Mouse (Mus musculus) liver, adult 2 months (tissue): ENCODE data around the gene Mn1. TPM values are rescaled to one million over a fixed set of nuclear protein-coding genes. Genes with fewer than 3 reads are reported as not detected.

Experiments
- DNase-seq: peaks from one replicate; pipeline ENCODE4 v3.0.0-alpha.2; 2011; ENCODE audit warnings: low read depth, low spot score; ENCODE audit errors: extremely low read depth
- H3K27ac ChIP-seq: fragments of 200-500 bp; replicated peaks from 2 replicates; pipeline ENCODE4 v1.5.1; 2012; ENCODE audit warnings: low read depth, mild to moderate bottlenecking, control low read depth, inconsistent platforms, low read length; ENCODE audit not compliant: insufficient read depth
- H3K27me3 ChIP-seq: fragments of 200-500 bp; 2 replicates; pipeline ENCODE4 v1.6.1; 2012; ENCODE audit warnings: mild to moderate bottlenecking, moderate library complexity, low read length, inconsistent platforms; ENCODE audit not compliant: control insufficient read depth, insufficient read depth
- H3K36me3 ChIP-seq: fragments of 200-500 bp; 2 replicates; pipeline ENCODE4 v1.6.1; 2012; ENCODE audit warnings: low read length, inconsistent platforms; ENCODE audit not compliant: control insufficient read depth, insufficient read depth
- H3K4me1 ChIP-seq: fragments of 200-500 bp; 2 replicates; pipeline ENCODE4 v1.6.1; 2011; ENCODE audit warnings: low read length; ENCODE audit not compliant: control insufficient read depth, insufficient read depth
- H3K4me3 ChIP-seq: fragments of 200-500 bp; 2 replicates; pipeline ENCODE4 v1.5.1; 2011; ENCODE audit warnings: low read depth, mild to moderate bottlenecking, control low read depth, low read length, moderate library complexity; ENCODE audit not compliant: insufficient read depth
- H3K79me2 ChIP-seq: fragments of 200-500 bp; 2 replicates; pipeline ENCODE4 v1.6.1; 2012; ENCODE audit warnings: inconsistent platforms, mild to moderate bottlenecking, low read length, moderate library complexity; ENCODE audit not compliant: control insufficient read depth, insufficient read depth
- H3K9ac ChIP-seq: fragments of 200-500 bp; 2 replicates; pipeline ENCODE4 v1.6.1; 2012; ENCODE audit warnings: low read depth, mild to moderate bottlenecking, control low read depth, inconsistent platforms, low read length
- CTCF ChIP-seq: fragments of 200-500 bp; IDR thresholded peaks from 2 replicates; pipeline ENCODE4 v1.5.1; 2011; ENCODE audit warnings: low read depth, low read length, control low read depth
- POLR2A ChIP-seq: fragments of 200-500 bp; IDR thresholded peaks from 2 replicates; pipeline ENCODE4 v1.6.1; 2011; ENCODE audit warnings: low read length, control low read depth; ENCODE audit not compliant: insufficient read depth; ENCODE audit errors: extremely low read depth
- WGBS: fragments of 180-500 bp; shearing (Covaris S2); methylation state at CpG from one replicate; pipeline ENCODE4 v1.1.7; 2018; 5-methylcytosine and 5-hydroxymethylcytosine counted together
- polyA plus RNA-seq: library from polyadenylated mRNA; depleted of rRNA; stranded (reverse); fragments of >200 nt; gene quantifications from 2 replicates; pipeline ENCODE4 v1.2.3, GENCODE M21; 2012
- total RNA-seq: library from RNA; depleted of rRNA; stranded (reverse); fragments of >200 nt; gene quantifications from 2 replicates; pipeline ENCODE4 v1.2.3, GENCODE M21; 2014

Gene Mn1
- total and polyA plus RNA-seq, 2 experiments: 3.4 to 7.3 TPM

GRCm38 (mm10) chr5:111476141-111476540, 59.0 kb downstream of the Mn1 start:
- H3K79me2 ChIP-seq: no peaks in the 10 kb centered on the region
- 37% methylated on average over 6 of the region's 6 CpGs for WGBS
- DNase-seq: peak; percentile 90

GRCm38 (mm10) chr5:111485907-111486306, 68.7 kb downstream of the Mn1 start:
- no peak overlapping the region for H3K27ac ChIP-seq
- no peaks in the 10 kb centered on the region for H3K36me3 ChIP-seq
- H3K27me3 ChIP-seq: no peaks in the 10 kb centered on the region
- no peaks in the 10 kb centered on the region for H3K79me2 ChIP-seq
- WGBS: 91% methylated on average over 4 of the region's 4 CpGs
- H3K4me3 ChIP-seq: no peak overlapping the region
- no peak overlapping the region for H3K9ac ChIP-seq
- H3K4me1 ChIP-seq: no peaks in the 10 kb centered on the region
- DNase-seq: no peak
- TF ChIP-seq POLR2A (no peak), CTCF (no peak)

More at GRCm38 (mm10) chr5:111476141-111476540, 59.0 kb downstream of the Mn1 start:
- no peaks in the 10 kb centered on the region for H3K27me3 ChIP-seq
- no peak overlapping the region for H3K9ac ChIP-seq
- no peak for TF ChIP-seq CTCF
- no peak for TF ChIP-seq POLR2A
- no peaks in the 10 kb centered on the region for H3K36me3 ChIP-seq
- no peak overlapping the region for H3K4me3 ChIP-seq
- peaks cover 26% of the 10 kb centered on the region for H3K4me1 ChIP-seq
- peak overlapping the region; percentile 3; the same call in 1 of the 2 replicates for H3K27ac ChIP-seq

GRCm38 (mm10) chr5:111489022-111489616, 72.0 kb downstream of the Mn1 start:
- no peak overlapping the region for H3K4me3 ChIP-seq
- no peaks in the 10 kb centered on the region for H3K27me3 ChIP-seq
- no peaks in the 10 kb centered on the region for H3K36me3 ChIP-seq
- no peak for TF ChIP-seq CTCF
- TF ChIP-seq POLR2A: no peak
- no peaks in the 10 kb centered on the region for H3K4me1 ChIP-seq
- DNase-seq: no peak
- no peak overlapping the region for H3K9ac ChIP-seq
- no peak overlapping the region for H3K27ac ChIP-seq
- no peaks in the 10 kb centered on the region for H3K79me2 ChIP-seq
- 70% methylated on average over 7 of the region's 7 CpGs for WGBS

- Histone ChIP-seq H3K4me1 (no peaks in the 10 kb centered on the region), H3K27ac (no peak overlapping the region), H3K9ac (no peak overlapping the region), H3K36me3 (no peaks in the 10 kb centered on the region), H3K4me3 (no peak overlapping the region), H3K27me3 (no peaks in the 10 kb centered on the region), H3K79me2 (no peaks in the 10 kb centered on the region)
- TF ChIP-seq CTCF (no peak), POLR2A (no peak)
- no peak for DNase-seq
- WGBS: 71% methylated on average over 4 of the region's 4 CpGs
Measured at GRCm38 (mm10) chr5:111490599-111490998, 73.4 kb downstream of the Mn1 start.

GRCm38 (mm10) chr5:111491485-111491884, 74.3 kb downstream of the Mn1 start:
- Histone ChIP-seq H3K36me3 (no peaks in the 10 kb centered on the region), H3K27me3 (no peaks in the 10 kb centered on the region), H3K4me3 (no peak overlapping the region), H3K9ac (no peak overlapping the region), H3K27ac (no peak overlapping the region), H3K79me2 (no peaks in the 10 kb centered on the region), H3K4me1 (peaks cover 5% of the 10 kb centered on the region)
- TF ChIP-seq CTCF (no peak), POLR2A (no peak)
- 89% methylated on average over 1 of the region's 1 CpGs for whole genome bisulfite sequencing
- no peak for DNase-seq

GRCm38 (mm10) chr5:111500036-111500435, 82.9 kb downstream of the Mn1 start:
- Histone ChIP-seq H3K4me3 (no peak overlapping the region), H3K79me2 (no peaks in the 10 kb centered on the region), H3K9ac (no peak overlapping the region), H3K27ac (no peak overlapping the region), H3K4me1 (peaks cover 9% of the 10 kb centered on the region), H3K27me3 (no peaks in the 10 kb centered on the region), H3K36me3 (no peaks in the 10 kb centered on the region)
- 92% methylated on average over 3 of the region's 3 CpGs for WGBS
- no peak for DNase-seq
- no peak for TF ChIP-seq CTCF
